Mouse (Mus musculus) MEL (cell line): ENCODE results near the gene Vtcn1.

Experiments
- CTCF ChIP-seq, 3 experiments: IDR thresholded peaks in 2 of 3; conservative IDR thresholded peaks in 1 of 3; 2 replicates each; pipeline ENCODE4 v1.5.1; 2011 to 2012; ENCODE audit warnings: low read length in 3 of 3, low read depth in 2 of 3, mild to moderate bottlenecking in 2 of 3, improper control_type of control experiment in 1 of 3, inconsistent platforms in 1 of 3, mixed read lengths in 1 of 3, moderate library complexity in 1 of 3; ENCODE audit not compliant: control insufficient read depth in 1 of 3, insufficient read depth in 1 of 3, poor library complexity in 1 of 3, severe bottlenecking in 1 of 3
- E2F4 ChIP-seq: IDR thresholded peaks from 2 replicates; pipeline ENCODE4 v1.6.1; 2011; ENCODE audit warnings: low read depth, low read length, improper control_type of control experiment, borderline replicate concordance
- ELF1 ChIP-seq: IDR thresholded peaks from 2 replicates; pipeline ENCODE4 v1.6.1; 2014; ENCODE audit warnings: low read depth, mild to moderate bottlenecking, inconsistent platforms, low read length, improper control_type of control experiment, moderate library complexity
- ETS1 ChIP-seq: IDR thresholded peaks from 2 replicates; pipeline ENCODE4 v1.6.1; 2012; ENCODE audit warnings: low read depth, mild to moderate bottlenecking, inconsistent platforms, low read length, improper control_type of control experiment, moderate library complexity
- POLR2A ChIP-seq, 2 experiments: IDR thresholded peaks; 2 replicates each; pipeline ENCODE4 v1.6.1; 2011 to 2012; ENCODE audit warnings: low read length in 2 of 2, mild to moderate bottlenecking in 2 of 2, control low read depth in 1 of 2, improper control_type of control experiment in 1 of 2, low read depth in 1 of 2, moderate library complexity in 1 of 2; ENCODE audit not compliant: control insufficient read depth in 1 of 2, insufficient read depth in 1 of 2, poor library complexity in 1 of 2
- ZC3H11A ChIP-seq: IDR thresholded peaks from 2 replicates; pipeline ENCODE4 v1.6.1; 2012; ENCODE audit warnings: low read depth, mild to moderate bottlenecking, inconsistent platforms, low read length, improper control_type of control experiment
- ZMIZ1 ChIP-seq: IDR thresholded peaks from 2 replicates; pipeline ENCODE4 v1.6.1; 2012; ENCODE audit warnings: low read depth, mild to moderate bottlenecking, inconsistent platforms, low read length, improper control_type of control experiment, moderate library complexity
- ZNF384 ChIP-seq: IDR thresholded peaks from 2 replicates; pipeline ENCODE4 v1.6.1; 2012; ENCODE audit warnings: low read depth, mild to moderate bottlenecking, inconsistent platforms, low read length, improper control_type of control experiment

- TF ChIP-seq ETS1 (no peak), E2F4 (no peak), ZC3H11A (no peak), CTCF (IDR thresholded peaks at IDR 0.05 in 2 of 3, conservative IDR thresholded peaks at IDR 0.05 in 1 of 3; ENCODE audit: control insufficient read depth in 1 of 3, insufficient read depth in 1 of 3, low read depth in 2 of 3, low read length in 3 of 3, poor library complexity in 1 of 3, severe bottlenecking in 1 of 3) (no peak), ELF1 (no peak), ZNF384 (no peak), POLR2A (IDR thresholded peaks at IDR 0.05; ENCODE audit: control insufficient read depth in 1 of 2, insufficient read depth in 1 of 2, low read depth in 1 of 2, low read length in 2 of 2, poor library complexity in 1 of 2) (no peak), ZMIZ1 (no peak)
These were observed 19.3 kb upstream of the Vtcn1 start for GRCm38 (mm10) chr3:100805925-100806324.
